Mouse (Mus musculus) cerebellum, adult (tissue): ENCODE results near the gene Pitpnc1.
A peak's percentile ranks its signal among the peaks of the same experiment; 100 is the strongest.
"Not testable (repeated sequence)": the region's sequence is repeated elsewhere in the genome, so short reads cannot be mapped to it uniquely, and the experiment has no call there.

ENCODE experiments used
- ATAC-seq: cut with Nextera tagmentation; 2 replicates; pipeline ENCODE4 v1.9.2; 2017; ENCODE audit warnings: mild to moderate bottlenecking, moderate library complexity, mixed read lengths; ENCODE audit not compliant: insufficient number of reproducible peaks, low FRiP score, low TSS enrichment

Pitpnc1 gene

DNA sequence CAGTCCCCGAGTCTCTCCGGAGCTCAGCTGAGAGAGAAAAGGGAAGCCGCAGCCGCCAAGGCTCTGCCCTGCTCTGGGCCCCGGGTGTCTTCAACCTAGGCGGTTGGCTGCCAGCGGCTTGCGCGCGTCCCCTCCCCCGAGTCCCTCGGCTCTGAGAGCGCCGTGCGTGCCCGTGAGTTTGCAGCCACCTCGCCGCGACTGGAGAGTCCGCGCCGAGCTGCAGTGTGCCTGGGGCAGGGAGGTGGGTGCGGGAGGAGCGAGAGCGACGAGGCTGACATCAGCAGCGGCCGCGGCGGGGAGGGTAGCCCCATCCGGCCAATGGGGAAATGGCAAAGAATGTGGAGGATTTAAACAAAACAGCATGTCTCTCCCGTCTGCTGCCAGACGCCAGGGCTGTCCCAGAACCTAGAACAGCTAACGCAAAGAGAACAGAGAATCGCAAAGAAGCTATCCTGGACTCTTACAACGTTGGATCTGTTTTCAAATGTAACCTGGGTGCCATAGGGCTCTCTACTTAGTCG is at the start of gene Pitpnc1:
Pitpnc1 (minus strand) TSS at position 179 of the 521 bp plus-strand sequence.
- ATAC-seq = peak; percentile 87

DNA sequence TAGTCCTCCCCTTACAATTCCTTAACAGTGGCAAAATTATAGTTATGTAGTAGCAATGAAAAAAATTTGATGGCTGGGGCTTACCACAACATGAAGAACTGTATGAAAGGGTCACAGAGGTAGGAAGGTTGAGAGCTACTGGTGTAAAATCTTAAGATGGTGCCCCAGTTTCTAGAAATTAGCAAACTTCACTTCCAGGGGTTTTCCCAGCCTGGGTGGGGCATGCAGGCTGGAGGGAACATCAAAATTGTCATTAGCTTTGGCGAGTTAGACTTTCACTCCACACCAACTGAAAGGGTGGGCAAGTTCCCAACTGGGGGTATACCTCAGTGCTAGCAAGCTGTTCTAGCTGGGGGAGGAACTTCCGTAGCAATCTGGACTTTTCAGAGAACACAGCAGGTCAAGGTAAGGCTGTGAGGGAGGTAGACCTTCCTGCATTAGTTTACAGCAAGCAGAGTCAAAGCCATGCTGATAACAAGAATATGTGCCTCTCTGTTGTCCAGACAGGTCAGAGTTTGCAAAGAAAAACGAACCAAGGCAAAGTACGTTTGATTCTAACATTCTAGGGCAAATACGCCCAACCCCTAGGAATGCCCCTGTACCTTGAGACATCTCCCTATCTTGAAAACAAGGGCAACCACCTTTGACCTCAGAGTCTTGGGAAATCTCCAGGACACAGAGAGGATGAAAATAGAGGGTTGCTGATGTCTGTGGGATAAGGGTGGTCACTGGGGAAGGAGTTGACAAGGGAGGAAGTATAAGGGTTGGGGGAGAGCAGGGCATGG is 48.3 kb upstream of the Pitpnc1 start:
- no peak for ATAC-seq

DNA sequence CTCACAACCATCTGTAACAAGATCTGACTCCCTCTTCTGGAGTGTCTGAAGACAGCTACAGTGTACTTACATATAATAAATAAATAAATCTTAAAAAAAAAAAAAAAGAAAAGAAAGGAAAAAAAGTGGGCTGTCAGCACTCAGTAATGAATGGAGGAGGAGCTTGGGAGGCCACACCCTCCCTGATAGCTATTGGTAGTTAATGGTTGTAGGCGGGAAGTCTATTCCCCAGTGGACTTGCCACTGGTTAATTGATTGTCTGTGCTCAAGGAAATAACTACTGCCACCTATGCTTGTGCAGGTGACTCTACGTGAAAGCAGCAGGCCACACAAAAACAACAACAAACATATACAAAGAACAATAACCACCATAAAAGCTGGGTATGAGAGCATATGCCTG is 45.9 kb upstream of the Pitpnc1 start:
- ATAC-seq = no peak

DNA sequence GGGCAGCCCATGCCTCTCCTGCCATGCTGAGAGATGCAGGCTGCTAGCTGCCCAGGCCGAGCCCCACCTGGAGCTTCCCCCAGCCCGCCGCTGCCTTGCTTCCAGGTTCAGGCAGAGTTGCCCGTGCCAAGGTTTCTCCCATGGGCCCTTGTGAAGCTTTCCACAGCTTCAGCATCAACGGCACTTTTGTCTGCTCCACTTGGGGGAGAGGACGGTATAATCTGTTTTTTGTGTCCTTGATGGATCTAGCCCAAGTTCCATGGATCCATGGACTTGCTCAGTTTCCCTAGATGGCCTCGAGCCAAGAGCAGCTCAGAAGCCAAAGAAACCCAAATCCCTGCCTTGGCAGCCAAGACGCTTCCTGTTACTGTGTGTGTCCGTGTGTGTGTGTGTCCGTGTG is 42.5 kb upstream of the Pitpnc1 start:
- no peak for ATAC-seq

DNA sequence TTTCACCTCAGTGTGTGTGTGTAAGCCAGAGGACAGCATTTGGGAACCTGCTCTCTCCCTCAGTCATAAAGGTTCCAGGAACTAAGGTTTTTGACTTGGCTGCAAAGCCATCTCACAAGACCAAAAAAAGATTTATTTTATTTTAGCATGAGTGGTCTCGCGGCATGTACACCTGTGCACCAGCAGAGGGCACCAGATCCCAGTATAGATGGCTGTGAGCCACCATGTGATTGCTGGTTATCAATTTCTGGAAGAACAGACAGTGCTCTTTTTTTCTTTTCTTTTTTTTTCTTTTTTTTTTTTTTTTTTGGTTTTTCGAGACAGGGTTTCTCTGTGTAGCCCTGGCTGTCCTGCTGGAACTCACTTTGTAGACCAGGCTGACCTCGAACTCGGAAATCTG is 41.5 kb upstream of the Pitpnc1 start:
- not testable (repeated sequence) for ATAC-seq

DNA sequence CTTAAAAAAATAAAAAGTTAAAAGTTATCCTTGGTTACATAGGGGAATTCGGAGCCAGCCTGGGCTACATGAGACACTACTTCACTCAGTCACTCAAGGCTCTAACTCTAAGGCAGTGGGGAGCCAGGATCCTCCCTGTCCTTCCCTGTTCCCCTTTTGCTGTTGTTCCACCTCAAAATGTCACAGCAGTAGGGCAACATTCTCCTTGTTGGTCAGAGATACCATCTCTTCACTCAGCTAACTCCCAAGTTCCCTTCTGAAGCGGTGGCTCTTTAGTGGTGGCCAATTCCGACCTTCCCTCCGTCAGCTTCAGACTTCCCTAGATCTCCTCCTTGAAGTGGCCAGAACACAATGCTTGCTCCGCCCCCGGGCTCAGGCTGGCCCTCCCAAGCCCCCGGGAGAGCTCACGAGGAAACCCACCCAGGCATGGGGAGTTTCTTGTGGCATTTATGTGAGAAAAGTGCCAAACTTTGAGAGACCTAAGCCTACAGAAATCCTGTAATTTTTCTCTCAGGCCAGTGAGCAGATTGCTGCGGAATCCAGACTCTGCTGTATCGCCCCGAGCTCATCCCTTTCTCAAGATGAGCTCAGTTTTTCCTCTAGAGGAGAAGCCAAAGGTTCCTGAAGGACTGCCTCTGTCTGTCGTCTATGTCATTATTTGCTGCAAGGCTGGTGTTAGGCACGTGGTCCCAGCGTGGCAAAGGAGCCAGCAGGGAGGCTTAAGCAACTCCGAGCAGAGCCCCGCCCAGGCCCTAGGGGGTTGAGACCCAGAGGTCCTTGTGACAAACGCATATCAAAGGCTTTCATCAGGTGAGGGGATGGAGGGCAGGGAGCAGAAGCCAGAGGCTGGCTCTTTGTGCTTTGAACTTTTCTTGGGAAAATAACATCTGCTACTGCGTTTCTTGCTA is 40.1 kb upstream of the Pitpnc1 start:
- no peak for ATAC-seq

DNA sequence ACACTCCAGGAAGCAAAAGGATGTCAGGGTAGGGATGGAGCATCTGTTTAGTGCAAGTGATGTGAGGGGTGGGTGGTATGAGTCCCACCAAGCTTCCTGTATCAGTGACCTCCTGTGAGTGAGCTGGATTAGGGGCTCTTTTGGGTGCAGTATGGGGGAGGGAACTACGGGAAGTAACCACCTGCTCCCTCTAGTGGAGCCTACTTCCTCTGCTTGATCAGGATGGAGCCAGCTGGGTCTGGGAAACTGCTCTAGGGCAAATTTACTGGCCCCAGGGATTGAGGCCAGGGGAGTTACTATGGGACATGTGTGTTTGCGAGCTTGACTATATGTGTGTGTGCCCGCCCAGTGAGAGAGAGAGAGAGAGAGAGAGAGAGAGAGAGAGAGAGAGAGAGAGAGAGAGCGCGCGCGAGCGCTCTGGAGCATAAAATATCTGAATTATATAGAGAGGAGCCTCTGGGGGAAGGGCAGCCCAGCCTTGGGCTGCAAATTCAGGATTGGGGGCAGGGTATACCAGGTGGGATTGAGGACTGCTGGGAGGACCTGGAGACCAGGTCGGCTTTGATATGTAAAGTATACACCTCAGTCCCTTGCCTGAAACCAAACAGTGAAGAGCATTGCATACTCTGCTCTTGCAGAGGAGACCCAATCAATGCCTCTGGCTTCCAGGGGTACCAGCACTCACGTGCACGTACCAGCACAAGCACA is 39.3 kb upstream of the Pitpnc1 start:
- ATAC-seq = no peak

DNA sequence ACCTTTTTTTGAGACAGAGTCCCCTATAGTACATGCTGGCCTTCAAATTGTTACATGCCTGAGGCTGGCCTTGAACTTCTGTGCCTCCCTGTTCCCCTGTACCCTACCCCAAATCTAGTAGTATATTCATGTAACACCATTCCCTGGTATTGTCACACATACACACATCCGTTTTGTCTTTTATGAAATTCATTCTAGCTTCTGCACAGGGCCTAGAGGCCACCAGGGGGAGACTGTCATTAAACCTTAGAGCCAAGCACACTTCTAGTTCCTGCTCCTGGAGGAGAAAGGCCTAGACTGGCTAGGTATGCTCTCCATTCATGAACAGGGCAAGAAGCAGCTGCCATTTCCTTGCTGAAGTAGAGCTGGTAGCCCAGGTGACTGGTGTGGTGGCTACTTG is 35.8 kb upstream of the Pitpnc1 start:
- ATAC-seq = no peak

DNA sequence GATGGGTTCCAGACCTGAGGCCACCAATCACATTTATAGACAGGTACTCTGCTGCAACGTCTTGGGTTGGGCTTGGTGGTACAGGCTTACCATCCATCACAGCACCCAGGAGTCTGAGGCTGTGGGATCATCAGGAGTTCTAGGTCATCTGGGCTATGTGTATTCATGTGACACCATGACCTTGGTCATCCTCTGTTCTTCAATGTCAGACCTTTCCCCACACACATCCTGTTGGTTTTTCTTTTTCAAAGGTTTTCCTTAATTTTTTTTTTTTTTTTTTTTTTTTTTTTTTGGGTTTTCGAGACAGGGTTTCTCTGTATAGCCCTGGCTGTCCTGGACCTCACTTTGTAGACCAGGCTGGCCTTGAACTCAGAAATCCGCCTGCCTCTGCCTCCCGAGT is 33.9 kb upstream of the Pitpnc1 start:
- ATAC-seq = not testable (repeated sequence)

GRCm38 (mm10) chr11:107502801-107503200 is 32.3 kb upstream of the Pitpnc1 start:
- ATAC-seq = no peak

DNA sequence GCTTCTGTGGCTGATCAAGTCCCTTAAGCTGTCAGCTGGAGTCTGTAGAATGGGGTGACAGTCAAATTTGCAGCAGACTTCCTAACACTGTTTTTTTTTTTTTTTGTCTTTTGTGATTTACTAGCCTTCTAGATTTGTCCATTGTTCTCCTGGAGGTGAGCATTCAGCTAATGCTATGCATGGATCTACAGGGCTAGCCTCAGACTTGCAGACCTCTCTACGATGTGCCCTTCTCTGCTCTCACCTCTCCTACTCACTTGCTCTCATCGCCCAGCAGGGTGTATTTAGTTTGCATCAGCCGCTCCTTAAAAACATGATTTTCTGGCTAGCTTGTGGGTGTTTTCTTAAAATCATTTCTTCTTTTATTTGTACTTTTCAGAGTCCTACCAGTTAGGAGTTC is 13.8 kb upstream of the Pitpnc1 start:
- ATAC-seq = no peak

- no peak for ATAC-seq
Observed at GRCm38 (mm10) chr11:107479862-107480203, 9.3 kb upstream of the Pitpnc1 start.

- ATAC-seq = peak; percentile 99
Observed at GRCm38 (mm10) chr11:107479053-107479861, 8.8 kb upstream of the Pitpnc1 start, which contains the start of gene Psmd12. Gene Psmd12, plus strand, starts transcription at chr11:107479484.

DNA sequence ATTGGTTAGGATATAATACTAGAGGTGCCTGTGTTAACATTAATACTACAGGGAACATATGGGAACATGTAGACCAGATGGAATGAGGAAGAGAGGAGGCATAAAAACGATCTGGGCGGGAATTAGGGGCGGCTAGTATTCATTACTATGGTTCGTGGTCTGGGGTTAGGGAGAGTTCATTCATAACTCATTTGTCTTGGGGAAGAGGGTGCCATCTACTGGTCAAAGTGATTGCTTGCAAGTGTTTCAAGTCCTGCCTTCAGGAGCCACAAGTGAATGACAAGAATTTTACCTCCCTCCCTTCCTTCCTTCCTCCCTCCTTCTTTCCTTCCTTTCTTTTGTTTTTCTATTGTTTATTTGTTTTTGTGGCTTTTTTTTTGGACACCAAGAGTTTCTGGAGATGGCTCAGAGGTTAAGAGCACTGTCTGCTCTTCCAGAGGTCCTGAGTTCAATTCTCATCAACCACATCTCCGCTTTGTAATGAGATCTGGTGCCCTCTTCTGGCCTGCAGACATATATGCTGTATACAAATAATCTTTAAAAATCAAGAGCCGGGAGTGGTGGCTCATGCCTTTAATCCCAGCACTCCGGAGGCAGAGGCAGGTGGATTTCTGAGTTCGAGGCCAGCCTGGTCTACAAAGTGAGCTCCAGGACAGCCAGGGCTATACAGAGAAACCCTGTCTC is 2.8 kb upstream of the Pitpnc1 start:
- no peak for ATAC-seq

DNA sequence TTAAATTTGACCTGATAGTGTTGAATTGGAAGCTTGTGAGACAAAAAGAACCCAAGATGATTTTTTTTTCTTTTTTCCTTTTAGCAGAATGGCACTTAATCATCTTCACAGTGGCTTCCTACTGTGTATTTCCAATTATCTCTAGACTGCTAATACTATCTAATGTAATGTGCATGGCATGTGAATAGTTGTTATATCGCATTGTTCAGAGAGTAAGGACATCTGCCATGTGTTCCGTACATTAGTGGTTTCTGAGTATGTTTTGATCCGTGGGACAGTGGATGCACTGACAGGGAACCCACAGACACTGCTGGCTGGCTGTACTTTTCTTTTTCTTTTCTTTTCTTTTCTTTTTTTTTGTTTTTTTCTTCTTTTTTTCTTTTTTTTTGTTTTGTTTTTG is 1.8 kb upstream of the Pitpnc1 start:
- no peak for ATAC-seq

DNA sequence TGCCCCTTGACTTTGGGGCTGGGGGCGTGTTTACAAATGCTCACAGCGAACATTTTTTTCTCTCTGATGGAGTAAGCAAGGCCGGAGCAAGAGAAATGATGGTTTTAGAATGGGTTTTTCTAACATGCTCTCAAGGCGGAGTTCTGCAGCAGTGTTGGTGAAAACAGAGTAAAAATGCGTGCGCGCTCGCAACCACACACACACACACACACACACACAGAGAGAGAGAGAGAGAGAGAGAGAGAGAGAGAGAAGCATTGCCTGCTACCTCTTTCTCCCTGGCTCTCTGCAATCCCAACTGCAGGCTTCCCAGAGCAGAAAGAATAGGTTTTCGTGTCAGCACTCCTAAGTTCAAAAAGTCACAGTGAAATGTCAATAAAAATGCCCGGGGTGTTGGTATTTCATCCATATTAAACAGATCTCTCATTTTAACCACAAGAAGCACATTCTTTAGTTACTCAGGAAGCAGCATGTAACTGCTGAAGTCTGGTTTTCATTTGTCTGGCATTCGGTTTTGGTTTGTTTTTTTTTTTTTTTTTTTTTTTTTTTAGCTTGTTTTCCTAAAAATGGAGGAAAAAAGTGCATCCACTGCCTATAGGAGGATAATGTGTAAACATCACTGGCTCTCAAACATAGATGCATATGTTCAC is 697 bp upstream of the Pitpnc1 start:
- no peak for ATAC-seq

DNA sequence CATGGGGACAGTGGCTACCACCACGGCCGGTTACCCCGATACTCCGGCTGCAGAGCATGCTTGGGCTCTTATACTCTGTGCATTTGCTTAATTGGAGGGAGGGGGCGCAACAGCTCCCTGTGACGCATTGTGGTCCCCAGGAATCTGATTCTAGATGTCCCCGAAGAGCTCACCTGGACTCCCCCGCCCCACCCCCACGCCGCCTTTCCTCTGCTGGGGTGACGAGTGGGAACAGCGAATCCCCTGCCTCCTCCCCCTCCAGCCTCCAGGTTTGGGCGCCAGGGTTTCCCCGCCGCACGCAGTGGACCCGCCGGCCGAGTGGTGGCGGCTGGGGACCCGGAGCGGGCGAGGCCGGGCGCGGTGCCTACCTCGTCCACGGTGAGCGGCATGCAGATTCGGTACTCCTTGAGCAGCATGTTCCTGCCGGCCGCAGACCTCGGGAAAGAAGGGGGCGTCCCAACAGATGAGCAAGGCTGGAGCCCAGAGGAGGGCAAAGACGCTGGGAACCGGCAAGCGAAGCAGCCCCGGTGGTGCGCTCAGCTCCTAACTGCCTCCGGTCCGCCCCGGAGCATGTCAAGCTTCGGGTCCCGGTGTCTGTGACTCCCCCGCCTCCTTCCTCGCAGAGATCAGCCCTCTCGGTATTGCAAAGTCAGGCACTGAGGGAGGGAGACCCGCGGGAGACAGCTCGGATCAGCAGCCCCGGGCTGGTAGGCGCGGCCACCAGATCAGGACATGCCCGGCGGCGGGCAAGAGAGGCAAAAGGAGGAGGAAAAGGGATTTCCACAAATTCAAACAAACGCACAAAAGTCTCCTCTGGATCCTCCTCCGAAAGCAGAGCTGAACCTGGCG is 752 bp downstream of the Pitpnc1 start:
- ATAC-seq = peak; percentile 22; the same call in 1 of the 2 replicates

- ATAC-seq = peak; percentile 47; the same call in 1 of the 2 replicates
Observed at GRCm38 (mm10) chr11:107469031-107469522, 1.4 kb downstream of the Pitpnc1 start.
